ENCODE assay signal across 8 mouse cellular contexts in the genomic region with DNA sequence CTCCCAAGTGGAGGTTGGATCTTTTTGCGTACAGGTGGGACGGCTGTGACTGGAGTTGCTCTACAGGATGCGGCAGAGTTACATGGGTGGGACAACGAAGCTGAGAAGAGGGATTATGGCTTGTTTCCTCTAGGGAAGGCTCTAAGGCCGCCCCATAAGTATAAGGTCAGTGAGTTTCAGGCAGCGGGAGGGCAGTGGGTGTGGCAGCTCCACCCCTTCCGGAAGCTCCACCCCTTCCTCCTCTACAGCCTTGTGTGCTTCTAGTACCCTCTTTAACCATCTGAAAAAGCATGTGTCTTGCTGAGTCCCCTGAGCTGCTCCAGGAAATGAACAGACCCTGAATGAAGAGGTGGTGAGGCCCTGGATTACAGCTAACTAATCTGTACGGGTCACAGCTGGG.
DNase-seq lines count a peak whose midpoint lies in the region; ATAC-seq lines count a peak whose summit lies in the region.

No protein-coding gene starts in this region.

- no peaks in the 10 kb centered on the region for H3K9me3 ChIP-seq in hindbrain, embryonic 10.5 days
- no peaks in the 10 kb centered on the region for H3K9me3 ChIP-seq in lung, embryonic 16.5 days (ENCODE audit: control insufficient read depth, low read length)

- no peak overlapping the region for H3K9ac ChIP-seq in lung, embryonic 16.5 days (ENCODE audit: low read length)

- peak overlapping the region; percentile 13; the same call in 1 of the 2 replicates for H3K4me2 ChIP-seq in lung, embryonic 16.5 days (ENCODE audit: low read depth, low read length)

- H3K27me3 ChIP-seq in hindbrain, embryonic 10.5 days (ENCODE audit: insufficient read depth, poor library complexity, severe bottlenecking), result no peaks in the 10 kb centered on the region
- no peaks in the 10 kb centered on the region for H3K27me3 ChIP-seq in lung, embryonic 16.5 days (ENCODE audit: control insufficient read depth, insufficient read depth, low read depth, low read length)

- peak overlapping the region; percentile 85 for H3K27ac ChIP-seq in hindbrain, embryonic 10.5 days
- peak overlapping the region; percentile 58 for H3K27ac ChIP-seq in lung, embryonic 16.5 days (ENCODE audit: low read length)

- WGBS in hindbrain, embryonic 10.5 days, result 16% methylated on average over 8 of the region's 8 CpGs
- 41% methylated on average over 8 of the region's 8 CpGs for WGBS in lung, embryonic 16.5 days

- peak; percentile 62 for DNase-seq in MEL-GATA-1-ER (ENCODE audit: extremely low read depth, low read depth)
- peak; percentile 67 for DNase-seq in embryo, embryonic 9.5 days (ENCODE audit: extremely low spot score)
- no peak for DNase-seq in hindbrain, embryonic 10.5 days (ENCODE audit: low spot score)
- DNase-seq in retina, embryonic 14.5 days (ENCODE audit: low spot score), result peak; percentile 58
- no peak for DNase-seq in layer of hippocampus, postnatal 36 days
- DNase-seq in ovary, adult 18-20 months (ENCODE audit: low spot score), result no peak
- no peak for DNase-seq in right cerebral cortex, adult 18-20 months

- H3K36me3 ChIP-seq in hindbrain, embryonic 10.5 days, result no peaks in the 10 kb centered on the region
- no peaks in the 10 kb centered on the region for H3K36me3 ChIP-seq in lung, embryonic 16.5 days (ENCODE audit: control insufficient read depth, insufficient read depth, low read length)

- peaks cover 66% of the 10 kb centered on the region for H3K4me1 ChIP-seq in hindbrain, embryonic 10.5 days (replicated peaks)
- H3K4me1 ChIP-seq in lung, embryonic 16.5 days (replicated peaks; ENCODE audit: control insufficient read depth, insufficient read depth, low read length), result peaks cover 21% of the 10 kb centered on the region

- H3K4me3 ChIP-seq in hindbrain, embryonic 10.5 days, result peak overlapping the region; percentile 20; the same call in 1 of the 2 replicates
- no peak overlapping the region for H3K4me3 ChIP-seq in lung, embryonic 16.5 days (ENCODE audit: low read length)

- peak; percentile 53 for ATAC-seq in lung, embryonic 16.5 days (ENCODE audit: low read depth)

Comparison
In these comparisons a context has a peak if more than half of its experiments do, and no peak if none do; other contexts are left out.
1. DNase-seq: peak in MEL-GATA-1-ER (single experiment), embryo, embryonic 9.5 days (single experiment) and retina, embryonic 14.5 days (single experiment); none in hindbrain, embryonic 10.5 days (single experiment), layer of hippocampus, postnatal 36 days (0 of 2), ovary, adult 18-20 months (single experiment) and right cerebral cortex, adult 18-20 months (single experiment).